Mouse (Mus musculus) B cell, adult 2 months (primary cell): ENCODE results near the gene Fcgr1.
"Not testable (repeated sequence)": the region's sequence is repeated elsewhere in the genome, so short reads cannot be mapped to it uniquely, and the experiment has no call there.

Source experiments
- DNase-seq, 2 experiments: peaks; one replicate each; pipeline ENCODE4 v3.0.0; 2022

Fcgr1 gene

GRCm38 (mm10) chr3:96293787-96294186 lies at the start of gene Fcgr1:
TSS of gene Fcgr1 (minus strand) at chr3:96293969.
- DNase-seq = no peak

- peak in 1 of 2 experiments; percentile 6 for DNase-seq
Measured at GRCm38 (mm10) chr3:96342652-96343051, 48.9 kb upstream of the Fcgr1 start.

DNA sequence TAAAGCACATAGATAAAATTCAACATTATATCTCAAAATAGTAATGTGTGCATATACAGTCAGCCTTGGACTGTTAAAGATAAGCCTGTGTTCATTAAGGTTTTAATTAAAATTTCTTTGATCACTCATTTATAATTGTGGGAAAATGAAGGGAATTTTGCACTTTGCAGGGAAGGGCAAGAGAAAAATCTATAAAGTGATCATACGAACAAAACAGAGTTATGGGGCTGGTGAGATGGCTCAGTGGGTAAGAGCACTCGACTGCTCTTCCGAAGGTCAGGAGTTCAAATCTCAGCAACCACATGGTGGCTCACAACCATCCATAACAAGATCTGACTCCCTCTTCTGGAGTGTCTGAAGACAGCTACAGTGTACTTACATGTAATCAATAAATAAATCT lies 48.3 kb upstream of the Fcgr1 start:
- not testable (repeated sequence) for DNase-seq

GRCm38 (mm10) chr3:96340611-96341312 lies 47.0 kb upstream of the Fcgr1 start:
- DNase-seq = peak; percentile 60 to 65

DNA sequence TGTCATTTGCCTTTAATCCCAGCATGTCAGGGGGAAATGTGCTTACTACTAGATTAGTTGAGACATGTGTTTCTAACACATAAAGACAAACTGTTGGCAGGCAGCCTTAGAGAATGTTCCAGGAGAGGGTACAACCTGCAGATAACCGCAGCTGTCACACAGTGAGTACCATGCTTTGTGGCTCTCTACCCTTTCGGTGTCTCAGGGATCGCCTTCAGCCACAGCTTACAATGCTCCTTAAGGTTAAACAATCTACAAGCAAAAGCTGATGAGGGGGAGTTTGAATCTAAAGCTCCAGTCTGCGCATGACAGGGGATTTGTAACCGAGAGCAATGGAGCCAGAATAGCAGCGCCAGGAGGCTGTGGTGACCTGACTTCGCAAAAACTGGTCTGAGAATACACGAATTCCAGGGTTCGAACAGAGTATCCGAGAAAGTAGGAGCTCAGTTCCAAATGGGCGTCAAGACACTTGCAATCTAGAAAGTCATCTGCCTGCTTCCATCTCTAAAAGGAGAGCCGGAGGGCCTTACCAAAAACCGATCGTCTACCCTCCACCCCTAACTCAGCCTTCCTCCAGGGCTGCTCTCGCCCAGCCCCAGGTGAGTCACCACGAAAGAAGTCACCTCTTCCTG lies 45.2 kb upstream of the Fcgr1 start:
- no peak for DNase-seq

DNA sequence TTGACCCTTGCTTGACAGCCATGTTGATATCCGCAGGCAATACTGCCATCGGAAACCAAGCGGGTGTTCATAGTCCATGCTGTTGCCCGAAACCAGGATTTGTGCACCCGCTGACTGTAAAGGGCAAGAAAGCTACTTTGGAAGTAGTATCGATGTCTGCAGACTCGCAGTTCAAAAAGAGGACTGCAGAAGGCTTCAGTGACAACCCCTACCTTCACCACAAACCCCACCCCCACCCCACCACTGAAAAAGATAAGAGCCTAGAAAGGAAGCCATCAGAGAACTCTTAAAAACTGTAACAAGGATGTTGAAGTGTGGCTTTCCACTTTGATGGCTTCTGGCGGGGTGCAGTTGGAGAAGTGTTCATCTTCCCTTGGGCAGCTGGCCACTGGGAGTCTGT lies 44.3 kb upstream of the Fcgr1 start:
- no peak for DNase-seq

DNA sequence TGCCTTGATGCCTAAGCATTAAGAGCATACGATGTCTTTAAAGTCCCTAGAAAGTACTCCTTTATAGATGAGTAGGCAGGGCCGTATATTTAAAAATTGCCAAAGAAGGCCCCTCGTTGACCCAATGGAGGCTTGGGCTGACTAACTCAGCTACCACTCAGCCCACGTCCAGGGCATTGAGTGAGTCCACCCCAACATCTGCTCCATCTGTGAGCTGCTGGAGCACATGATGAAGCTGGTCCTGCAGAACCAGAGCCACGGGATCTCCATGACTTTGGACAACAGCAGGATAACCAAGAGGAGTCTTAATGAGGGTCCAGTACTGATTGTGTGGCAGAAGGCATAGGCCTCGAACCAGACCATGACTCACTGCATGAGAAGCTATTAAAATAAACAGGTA lies 43.5 kb upstream of the Fcgr1 start:
- no peak for DNase-seq

DNA sequence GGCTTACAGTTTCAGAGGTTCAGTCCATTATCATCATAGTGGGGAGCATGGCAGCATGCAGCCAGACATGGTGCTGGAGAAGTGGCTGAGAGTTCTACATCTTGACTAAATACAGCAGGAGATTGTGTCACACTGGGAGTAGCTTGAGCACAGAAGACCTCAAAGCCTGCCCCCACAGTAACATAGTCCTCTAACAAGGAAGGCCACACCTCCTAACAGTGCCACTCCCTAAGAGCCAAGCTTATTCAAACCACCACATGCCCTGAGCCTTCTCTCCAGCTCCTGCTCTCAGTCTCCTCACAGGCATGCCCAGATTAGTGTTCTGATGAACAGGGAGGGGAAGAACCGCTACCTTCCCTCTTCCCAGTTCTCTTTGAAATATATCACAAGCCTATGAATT lies 42.9 kb upstream of the Fcgr1 start:
- DNase-seq = no peak

GRCm38 (mm10) chr3:96335591-96335990 lies 41.8 kb upstream of the Fcgr1 start:
- no peak for DNase-seq

- DNase-seq = no peak
Measured at GRCm38 (mm10) chr3:96335163-96335550, 41.4 kb upstream of the Fcgr1 start.

GRCm38 (mm10) chr3:96334175-96335162 lies 40.7 kb upstream of the Fcgr1 start:
- peak; percentile 46 to 49 for DNase-seq

DNA sequence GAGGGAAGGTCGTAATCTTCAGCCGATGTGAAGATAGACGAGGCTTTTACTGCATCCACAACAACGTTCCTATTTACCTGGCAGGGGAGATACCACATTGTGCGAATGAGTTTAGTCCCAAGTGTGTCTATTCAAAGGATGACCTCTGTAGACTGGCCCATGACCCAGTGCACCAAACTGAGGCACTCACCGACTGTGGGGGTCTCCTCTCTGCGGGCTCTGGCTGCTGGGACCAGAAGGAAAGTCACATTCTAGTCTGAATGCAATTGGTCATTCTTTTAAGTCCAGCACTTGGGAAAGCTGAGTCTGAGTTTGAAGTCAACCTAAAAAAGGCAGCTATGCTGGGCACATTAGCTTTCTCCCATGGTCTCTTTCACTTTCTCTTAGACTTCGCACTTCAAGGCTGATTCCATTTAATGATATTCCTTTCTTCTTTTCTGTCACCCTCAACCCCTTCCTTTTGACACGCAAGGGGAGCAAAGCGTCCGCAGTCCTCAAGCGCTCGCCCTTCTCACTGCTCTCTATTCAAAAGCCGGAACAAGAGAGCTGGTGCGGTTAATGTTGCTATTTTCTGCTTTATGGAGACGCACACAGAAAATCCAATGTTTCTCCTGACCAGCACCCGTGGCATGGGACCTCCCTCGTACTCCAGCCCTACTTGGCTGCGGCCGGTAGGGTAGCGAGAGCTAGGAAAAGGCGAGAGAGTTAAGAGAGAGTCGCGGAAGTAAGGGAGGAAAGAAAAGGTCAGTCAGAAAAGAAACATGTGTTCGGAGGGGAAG lies 39.8 kb upstream of the Fcgr1 start:
- DNase-seq = peak; percentile 44 to 52

DNA sequence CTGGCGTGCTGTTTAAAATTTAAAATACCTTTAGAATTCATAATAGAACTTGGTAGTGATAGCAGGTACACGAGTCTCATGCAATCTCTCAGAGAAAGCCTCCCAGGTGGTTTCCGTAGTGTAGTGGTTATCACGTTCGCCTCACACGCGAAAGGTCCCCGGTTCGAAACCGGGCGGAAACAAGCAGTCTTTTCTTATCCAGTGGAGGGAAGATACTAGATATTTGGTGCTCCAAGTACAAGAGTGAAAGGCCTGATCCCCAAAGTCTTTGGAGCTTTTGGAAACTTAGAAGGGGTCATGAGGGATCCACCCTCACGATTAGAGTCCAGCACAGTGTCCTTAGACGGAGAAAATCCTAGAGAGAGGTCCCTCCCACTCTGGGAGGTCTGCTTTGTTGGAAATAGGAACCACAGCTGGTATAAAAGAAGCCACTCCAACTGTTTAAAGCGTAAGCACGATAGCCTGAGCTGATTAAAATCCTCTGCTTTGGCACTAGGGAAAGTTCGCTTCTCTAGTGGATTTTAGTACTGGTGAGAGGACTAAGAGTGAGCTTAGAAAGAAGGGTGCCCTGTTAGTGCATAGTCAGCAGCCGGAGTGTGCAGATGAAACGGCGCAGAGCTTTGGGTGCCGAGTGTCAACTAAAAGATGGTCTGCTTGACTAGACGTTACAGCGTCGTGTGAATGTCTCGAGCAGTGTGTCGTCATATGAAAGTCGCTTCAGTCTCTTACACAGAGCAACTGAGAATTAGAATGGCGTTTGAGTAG lies 39.0 kb upstream of the Fcgr1 start:
- peak; percentile 74 to 75 for DNase-seq

DNA sequence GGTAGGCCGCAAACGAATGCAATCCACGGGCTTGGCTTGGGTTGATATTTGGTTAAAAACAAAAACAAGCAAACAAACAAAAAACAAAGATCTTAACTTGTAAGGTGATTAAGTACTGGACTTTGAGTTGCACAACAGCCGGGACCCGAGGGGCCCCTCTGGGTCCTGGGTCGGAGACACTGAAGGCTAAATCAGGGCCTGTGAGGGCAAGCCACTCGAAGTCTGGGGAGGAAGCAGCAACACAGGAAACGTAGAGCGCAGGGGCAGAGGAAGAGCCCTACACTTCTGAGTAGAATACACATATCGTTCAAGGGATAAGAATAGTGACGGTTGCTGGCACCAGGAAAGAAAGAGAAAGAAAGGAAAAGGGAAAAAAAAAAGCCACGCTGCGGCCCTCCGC lies 38.2 kb upstream of the Fcgr1 start:
- DNase-seq = peak; percentile 22 to 31

DNA sequence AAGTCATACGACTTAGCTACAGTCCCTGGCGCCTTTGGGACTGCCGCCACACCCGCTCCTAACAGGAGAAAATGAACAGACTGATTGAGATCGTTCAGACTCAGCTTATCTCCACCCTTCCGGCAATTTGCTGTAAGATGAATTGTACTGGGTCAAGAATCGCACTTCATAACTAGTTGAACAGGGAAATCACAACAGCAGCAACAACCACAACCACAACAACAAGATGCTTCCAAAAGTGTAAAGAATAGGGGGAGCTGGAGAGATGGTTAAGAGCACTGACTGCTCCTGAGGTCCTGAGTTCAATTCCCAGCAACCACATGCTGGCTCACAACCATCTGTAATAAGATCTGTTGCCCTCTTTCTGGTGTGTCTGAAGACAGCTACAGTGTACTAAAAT lies 37.7 kb upstream of the Fcgr1 start:
- no peak for DNase-seq

DNA sequence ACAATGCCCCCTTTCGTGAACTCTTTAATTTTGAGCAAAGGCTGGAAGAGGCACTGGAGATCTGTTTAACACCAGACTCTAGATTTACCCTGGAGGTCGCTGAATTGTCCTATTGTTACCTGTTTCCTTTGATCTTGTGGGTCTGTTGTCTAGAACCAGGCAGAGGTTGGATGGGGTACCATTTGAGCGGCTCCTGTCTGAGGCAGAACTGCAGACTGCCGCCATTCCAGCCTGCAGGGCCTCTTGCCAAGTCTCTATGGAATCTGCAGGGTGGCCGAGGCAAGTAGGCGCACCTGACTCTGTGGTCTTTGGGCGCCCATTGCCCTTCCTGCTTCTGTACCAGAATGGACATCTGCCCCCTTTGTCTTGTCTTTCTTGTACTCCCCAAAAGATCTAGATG lies 36.8 kb upstream of the Fcgr1 start:
- no peak for DNase-seq

DNA sequence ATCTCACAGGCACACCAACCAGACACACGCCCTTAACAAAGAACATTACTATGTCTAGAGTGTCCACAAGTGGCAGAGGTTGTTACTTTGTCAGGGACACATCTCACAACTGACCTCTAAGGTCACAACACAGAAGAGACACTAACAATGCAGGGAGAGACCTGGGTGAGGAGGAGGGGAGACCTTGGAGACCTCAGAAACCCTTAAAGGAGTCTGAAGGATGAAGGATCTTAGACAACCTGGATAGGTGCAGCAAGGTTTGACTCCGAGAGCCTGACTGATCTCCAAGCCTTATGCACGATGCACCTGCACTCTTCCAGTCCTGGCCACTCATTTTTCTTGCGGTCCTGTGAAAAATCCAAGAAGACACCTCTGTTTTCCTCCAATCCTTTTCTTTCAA lies 36.4 kb upstream of the Fcgr1 start:
- DNase-seq = no peak

DNA sequence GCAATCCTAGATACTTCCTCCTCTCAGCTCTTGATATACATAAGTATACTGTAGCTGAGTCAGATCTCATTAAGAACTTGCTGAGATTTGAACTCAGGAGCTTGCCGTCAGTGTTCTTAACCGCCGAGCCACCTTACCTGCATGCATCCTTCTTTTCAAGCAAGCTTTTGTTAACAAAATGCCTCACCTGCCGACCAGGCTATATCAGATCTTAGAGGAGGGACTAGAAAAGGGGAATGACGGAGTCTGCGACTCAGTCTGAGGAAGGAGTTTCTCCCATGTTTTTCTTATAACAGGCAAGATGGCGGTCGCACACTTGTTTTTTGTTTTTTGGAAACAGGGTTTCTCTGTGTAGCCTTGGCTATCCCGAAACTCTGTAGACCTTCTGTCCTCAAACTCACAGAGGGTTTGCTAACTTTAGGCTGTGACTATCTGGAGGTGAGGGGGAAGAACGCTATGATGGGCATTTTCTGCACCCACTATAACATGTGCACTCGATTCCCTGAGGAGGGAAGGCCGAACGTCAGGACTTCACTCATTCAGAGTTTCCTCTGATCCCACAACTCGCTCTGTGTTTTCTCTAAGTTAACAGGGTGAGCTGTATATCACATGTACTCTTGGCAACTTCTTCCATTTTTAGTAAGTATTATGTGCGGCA lies 35.1 kb upstream of the Fcgr1 start:
- DNase-seq = no peak

- peak in 1 of 2 experiments; percentile 47 for DNase-seq
Measured at GRCm38 (mm10) chr3:96328060-96328729, 34.4 kb upstream of the Fcgr1 start.

DNA sequence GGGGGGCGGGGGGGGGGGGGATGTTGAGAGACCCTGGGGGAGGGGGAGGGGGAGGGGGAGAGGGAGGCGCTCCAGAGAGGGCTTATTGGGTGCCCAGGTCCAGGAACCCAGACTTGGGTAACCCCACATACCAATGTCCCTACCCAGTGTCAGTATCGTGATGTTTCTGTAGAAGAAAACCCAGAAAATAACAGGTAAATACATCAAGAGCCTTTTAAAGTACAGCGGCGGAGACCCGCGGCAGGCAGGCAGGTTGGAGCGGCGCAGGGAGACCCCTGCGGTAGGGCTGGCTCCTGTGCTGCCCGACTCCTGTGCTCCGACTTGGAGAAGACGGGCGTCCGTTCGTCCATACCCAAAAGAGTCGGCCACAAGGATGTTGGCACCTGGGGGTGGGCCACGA lies 33.9 kb upstream of the Fcgr1 start:
- peak in 1 of 2 experiments; percentile 19 for DNase-seq

GRCm38 (mm10) chr3:96327131-96327530 lies 33.4 kb upstream of the Fcgr1 start:
- DNase-seq = peak; percentile 58 to 62
